Mouse (Mus musculus): ENCODE data around the gene Gm7544. TPM values are rescaled to one million over a fixed set of nuclear protein-coding genes. Genes with fewer than 3 reads are reported as not detected.
"Not testable (repeated sequence)": the region's sequence is repeated elsewhere in the genome, so short reads cannot be mapped to it uniquely, and the experiment has no call there.

Gene Gm7544
- polyA plus RNA-seq, 1 experiment, result not detected

GRCm38 (mm10) chr1:82938666-82939065 is 17.1 kb downstream of the Gm7544 start:
- TF ChIP-seq POLR2A (IDR thresholded peaks at IDR 0.05; ENCODE audit: insufficient read depth, low read depth, low read length), result no peak
- TF ChIP-seq CTCF (IDR thresholded peaks at IDR 0.05; ENCODE audit: insufficient read depth, low read depth, low read length), result no peak
- Histone ChIP-seq H3K4me1 (ENCODE audit: control insufficient read depth, insufficient read depth, low read length) (no peaks in the 10 kb centered on the region), H3K27ac (ENCODE audit: insufficient read depth, low read depth, low read length) (no peak overlapping the region), H3K4me3 (ENCODE audit: insufficient read depth, low read depth, low read length) (no peak overlapping the region)
- whole genome bisulfite sequencing, result 95% methylated on average over 5 of the region's 5 CpGs

GRCm38 (mm10) chr1:82931326-82931725 is 24.5 kb downstream of the Gm7544 start, which contains the start of gene Gm6217:
Gm6217 (minus strand) TSS chr1:82931399.
- not testable (repeated sequence) for H3K4me3 ChIP-seq (ENCODE audit: insufficient read depth, low read depth, low read length); H3K27ac ChIP-seq (ENCODE audit: insufficient read depth, low read depth, low read length); H3K4me1 ChIP-seq (ENCODE audit: control insufficient read depth, insufficient read depth, low read length)
- no CpG with 5 or more reads among the region's 6 CpGs for WGBS

- not testable (repeated sequence) for H3K4me1 ChIP-seq (ENCODE audit: control insufficient read depth, insufficient read depth, low read length); H3K4me3 ChIP-seq (ENCODE audit: insufficient read depth, low read depth, low read length); H3K27ac ChIP-seq (ENCODE audit: insufficient read depth, low read depth, low read length)
- WGBS, result 87% methylated on average over 3 of the region's 3 CpGs
These were observed 25.3 kb downstream of the Gm7544 start for GRCm38 (mm10) chr1:82930558-82930957.

GRCm38 (mm10) chr1:82924650-82925049 is 31.2 kb downstream of the Gm7544 start, which contains the start of gene A030014E15Rik:
A030014E15Rik (plus strand) TSS chr1:82924917.
- TF ChIP-seq POLR2A (IDR thresholded peaks at IDR 0.05; ENCODE audit: insufficient read depth, low read depth, low read length) (no peak), CTCF (IDR thresholded peaks at IDR 0.05; ENCODE audit: insufficient read depth, low read depth, low read length) (no peak)
- WGBS, result 80% methylated on average over 6 of the region's 6 CpGs
- no peak within 1 kb of the TSS for H3K27ac ChIP-seq (ENCODE audit: insufficient read depth, low read depth, low read length)
- H3K4me1 ChIP-seq (ENCODE audit: control insufficient read depth, insufficient read depth, low read length), result no peaks in the 10 kb centered on the region
- H3K4me3 ChIP-seq (ENCODE audit: insufficient read depth, low read depth, low read length), result no peak within 1 kb of the TSS

- not testable (repeated sequence) for H3K4me1 ChIP-seq (ENCODE audit: control insufficient read depth, insufficient read depth, low read length); H3K4me3 ChIP-seq (ENCODE audit: insufficient read depth, low read depth, low read length); H3K27ac ChIP-seq (ENCODE audit: insufficient read depth, low read depth, low read length)
- 98% methylated on average over 5 of the region's 5 CpGs for WGBS
These were observed 42.4 kb downstream of the Gm7544 start for GRCm38 (mm10) chr1:82913434-82913833.

- Histone ChIP-seq H3K4me3 (ENCODE audit: insufficient read depth, low read depth, low read length) (no peak within 1 kb of the TSS), H3K27ac (ENCODE audit: insufficient read depth, low read depth, low read length) (no peak within 1 kb of the TSS), H3K4me1 (ENCODE audit: control insufficient read depth, insufficient read depth, low read length) (no peaks in the 10 kb centered on the region; the same call in 1 of the 2 replicates)
- TF ChIP-seq CTCF (IDR thresholded peaks at IDR 0.05; ENCODE audit: insufficient read depth, low read depth, low read length), result no peak
- TF ChIP-seq POLR2A (IDR thresholded peaks at IDR 0.05; ENCODE audit: insufficient read depth, low read depth, low read length), result no peak
- 87% methylated on average over 3 of the region's 3 CpGs for WGBS
These were observed 42.8 kb downstream of the Gm7544 start, which contains the start of gene A030005L19Rik for GRCm38 (mm10) chr1:82913025-82913424. A030005L19Rik (plus strand) TSS chr1:82913325.

- H3K4me1 ChIP-seq (ENCODE audit: control insufficient read depth, insufficient read depth, low read length), result no peaks in the 10 kb centered on the region; the same call in 1 of the 2 replicates
- WGBS, result 68% methylated on average over 3 of the region's 3 CpGs
- no peak overlapping the region for H3K4me3 ChIP-seq (ENCODE audit: insufficient read depth, low read depth, low read length)
- TF ChIP-seq POLR2A (IDR thresholded peaks at IDR 0.05; ENCODE audit: insufficient read depth, low read depth, low read length) (no peak), CTCF (IDR thresholded peaks at IDR 0.05; ENCODE audit: insufficient read depth, low read depth, low read length) (no peak)
- H3K27ac ChIP-seq (ENCODE audit: insufficient read depth, low read depth, low read length), result no peak overlapping the region
These were observed 49.9 kb downstream of the Gm7544 start for GRCm38 (mm10) chr1:82905886-82906285.

Other genes starting within 250 kb of the Gm7544 start
- gene Mff, start 231.1 kb downstream of the Gm7544 start, polyA plus RNA-seq (2012; ENCODE audit: insufficient read depth, insufficient read length, low replicate concordance, missing spikeins), result not detected in 2 replicates
- gene Tm4sf20, start 187.6 kb downstream of the Gm7544 start, polyA plus RNA-seq (2012; ENCODE audit: insufficient read depth, insufficient read length, low replicate concordance, missing spikeins), result not detected in 2 replicates
- not detected in 2 replicates for gene Gm47791, start 184.8 kb downstream of the Gm7544 start, polyA plus RNA-seq (2012; ENCODE audit: insufficient read depth, insufficient read length, low replicate concordance, missing spikeins)
- 256 TPM in 1 of 2 replicates, not detected in the other for gene Agfg1, start 116.5 kb downstream of the Gm7544 start, polyA plus RNA-seq (2012; ENCODE audit: insufficient read depth, insufficient read length, low replicate concordance, missing spikeins)
- gene A030005L19Rik, start 42.7 kb downstream of the Gm7544 start, polyA plus RNA-seq (2012; ENCODE audit: insufficient read depth, insufficient read length, low replicate concordance, missing spikeins), result not detected in 2 replicates
- gene A030014E15Rik, start 31.1 kb downstream of the Gm7544 start, polyA plus RNA-seq (2012; ENCODE audit: insufficient read depth, insufficient read length, low replicate concordance, missing spikeins), result not detected in 2 replicates
- not detected in 2 replicates for gene Gm6217, start 24.6 kb downstream of the Gm7544 start, polyA plus RNA-seq (2012; ENCODE audit: insufficient read depth, insufficient read length, low replicate concordance, missing spikeins)
- not detected in 2 replicates for gene A030003K21Rik, start 12.6 kb downstream of the Gm7544 start, polyA plus RNA-seq (2012; ENCODE audit: insufficient read depth, insufficient read length, low replicate concordance, missing spikeins)
- gene Gm47955, start 4.3 kb upstream of the Gm7544 start, polyA plus RNA-seq (2012; ENCODE audit: insufficient read depth, insufficient read length, low replicate concordance, missing spikeins), result not detected in 2 replicates
- gene Gm47959, start 44.5 kb upstream of the Gm7544 start, polyA plus RNA-seq (2012; ENCODE audit: insufficient read depth, insufficient read length, low replicate concordance, missing spikeins), result not detected in 2 replicates
- not detected in 2 replicates for gene Slc19a3, start 82.4 kb upstream of the Gm7544 start, polyA plus RNA-seq (2012; ENCODE audit: insufficient read depth, insufficient read length, low replicate concordance, missing spikeins)
- gene Krtap28-10, start 86.5 kb upstream of the Gm7544 start, polyA plus RNA-seq (2012; ENCODE audit: insufficient read depth, insufficient read length, low replicate concordance, missing spikeins), result not detected in 2 replicates
- not detected in 2 replicates for gene Gm47969, start 88.9 kb upstream of the Gm7544 start, polyA plus RNA-seq (2012; ENCODE audit: insufficient read depth, insufficient read length, low replicate concordance, missing spikeins)
- not detected in 2 replicates for gene A030005K14Rik, start 103.4 kb upstream of the Gm7544 start, polyA plus RNA-seq (2012; ENCODE audit: insufficient read depth, insufficient read length, low replicate concordance, missing spikeins)
- not detected in 2 replicates for gene Krtap28-13, start 104.9 kb upstream of the Gm7544 start, polyA plus RNA-seq (2012; ENCODE audit: insufficient read depth, insufficient read length, low replicate concordance, missing spikeins)
- not detected in 2 replicates for gene Ccl20, start 160.8 kb upstream of the Gm7544 start, polyA plus RNA-seq (2012; ENCODE audit: insufficient read depth, insufficient read length, low replicate concordance, missing spikeins)
- not detected in 2 replicates for gene Daw1, start 203.7 kb upstream of the Gm7544 start, polyA plus RNA-seq (2012; ENCODE audit: insufficient read depth, insufficient read length, low replicate concordance, missing spikeins)